Mouse (Mus musculus) ES-E14 (cell line): ENCODE data around the gene Atf7ip. TPM values are rescaled to one million over a fixed set of nuclear protein-coding genes. Genes with fewer than 3 reads are reported as not detected.

ENCODE experiments used
- DNase-seq: peaks from one replicate; pipeline ENCODE4 v3.0.0-alpha.2; 2013; ENCODE audit warnings: low read depth, low spot score
- H3K27ac ChIP-seq: 2 replicates; pipeline ENCODE4 v1.5.1; 2012; ENCODE audit warnings: low read depth, mild to moderate bottlenecking, low read length, moderate library complexity, mixed read lengths; ENCODE audit not compliant: poor library complexity, insufficient read depth, severe bottlenecking
- H3K36me3 ChIP-seq: 2 replicates; pipeline ENCODE4 v1.6.1; 2012; ENCODE audit warnings: mild to moderate bottlenecking, low read length, moderate library complexity, mixed read lengths; ENCODE audit not compliant: control insufficient read depth, poor library complexity, insufficient read depth, severe bottlenecking
- H3K4me1 ChIP-seq, 2 experiments: fragments of 150-350 bp in 1 of 2; sonication (generic) in 1 of 2; 2 replicates each; pipeline ENCODE4 v1.6.1; 2012; ENCODE audit warnings: low read length in 2 of 2, mild to moderate bottlenecking in 1 of 2, mixed read lengths in 1 of 2; ENCODE audit not compliant: control insufficient read depth in 2 of 2, insufficient read depth in 2 of 2, poor library complexity in 1 of 2
- H3K4me3 ChIP-seq, 2 experiments: fragments of 150-350 bp in 1 of 2; sonication (generic) in 1 of 2; 2 replicates each; pipeline ENCODE4 v1.5.1; 2012; ENCODE audit warnings: low read length in 2 of 2, low read depth in 1 of 2, mild to moderate bottlenecking in 1 of 2, mixed read lengths in 1 of 2; ENCODE audit not compliant: insufficient read depth in 1 of 2, poor library complexity in 1 of 2, severe bottlenecking in 1 of 2
- H3K9ac ChIP-seq: 2 replicates; pipeline ENCODE4 v1.6.1; 2012; ENCODE audit warnings: low read depth, mild to moderate bottlenecking, low read length, mixed read lengths; ENCODE audit not compliant: poor library complexity, insufficient read depth, severe bottlenecking
- H3K9me3 ChIP-seq: fragments of 150-350 bp; sonication (generic); 2 replicates; pipeline ENCODE4 v1.6.1; 2012; ENCODE audit warnings: low read depth, mild to moderate bottlenecking, low read length; ENCODE audit not compliant: control insufficient read depth, insufficient read depth
- CHD2 ChIP-seq: IDR thresholded peaks from 2 replicates; pipeline ENCODE4 v1.6.1; 2014; ENCODE audit warnings: mild to moderate bottlenecking, low read depth, low read length, inconsistent platforms
- HCFC1 ChIP-seq: IDR thresholded peaks from 2 replicates; pipeline ENCODE4 v1.6.1; 2012; ENCODE audit warnings: low read length, inconsistent platforms, borderline replicate concordance; ENCODE audit not compliant: insufficient read depth
- MAFK ChIP-seq: IDR thresholded peaks from 2 replicates; pipeline ENCODE4 v1.6.1; 2014; ENCODE audit warnings: mild to moderate bottlenecking, low read depth, low read length, inconsistent platforms; ENCODE audit not compliant: insufficient read depth
- ZC3H11A ChIP-seq: IDR thresholded peaks from 2 replicates; pipeline ENCODE4 v1.6.1; 2012; ENCODE audit warnings: low read depth, mild to moderate bottlenecking, inconsistent platforms, low read length, borderline replicate concordance
- ZNF384 ChIP-seq: IDR thresholded peaks from 2 replicates; pipeline ENCODE4 v1.6.1; 2012; ENCODE audit warnings: low read depth, low read length, inconsistent platforms
- in situ Hi-C, 2 experiments: fragments of 600-800 bp; cut with MboI; formaldehyde crosslinking; loops; one replicate each; pipeline ENCODE4 v1.15.1; 2025; ENCODE audit warnings: low sequenced_read_pairs in 2 of 2, inconsistent platforms in 1 of 2; ENCODE audit not compliant: unreplicated experiment in 2 of 2
- total RNA-seq: library from RNA; depleted of rRNA; stranded (reverse); fragments of 300-350 nt; gene quantifications from 2 replicates; pipeline ENCODE4 v1.2.3, GENCODE M21; 2012

Atf7ip gene
- total RNA-seq, 1 experiment, result 26.8 TPM

DNA sequence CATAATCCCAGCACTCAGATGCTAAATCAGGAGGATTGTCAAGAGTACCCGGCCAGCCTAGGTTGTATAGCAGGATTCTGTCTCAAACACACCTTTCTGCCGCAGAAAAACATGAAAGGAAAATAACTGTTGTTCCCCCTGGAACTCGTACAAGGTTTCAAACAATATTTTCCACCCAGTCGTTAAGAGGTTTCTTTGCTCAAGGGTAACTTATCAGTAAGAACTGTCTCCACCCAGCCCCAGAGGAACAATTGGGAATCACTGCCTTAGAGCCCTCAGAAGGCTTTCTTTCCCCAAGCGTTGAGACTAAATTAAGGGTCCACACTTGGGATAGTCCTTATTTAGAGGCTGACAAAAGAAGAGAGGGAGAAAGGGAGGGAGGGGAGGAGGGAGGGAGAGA lies 34.4 kb upstream of the Atf7ip start:
- Histone ChIP-seq H3K4me3 (no peak overlapping the region), H3K36me3 (peaks cover 11% of the 10 kb centered on the region; the same call in 1 of the 2 replicates), H3K9ac (no peak overlapping the region), H3K4me1 (peaks cover 0 to 19% of the 10 kb centered on the region in 2 experiments; a peak in 3 of 4 replicates), H3K9me3 (no peaks in the 10 kb centered on the region), H3K27ac (peak overlapping the region; percentile 100)
- DNase-seq, result no peak
- in situ Hi-C loops, result no loop called here
- TF ChIP-seq HCFC1 (no peak), ZNF384 (no peak), ZC3H11A (no peak), MAFK (no peak), CHD2 (no peak)

DNA sequence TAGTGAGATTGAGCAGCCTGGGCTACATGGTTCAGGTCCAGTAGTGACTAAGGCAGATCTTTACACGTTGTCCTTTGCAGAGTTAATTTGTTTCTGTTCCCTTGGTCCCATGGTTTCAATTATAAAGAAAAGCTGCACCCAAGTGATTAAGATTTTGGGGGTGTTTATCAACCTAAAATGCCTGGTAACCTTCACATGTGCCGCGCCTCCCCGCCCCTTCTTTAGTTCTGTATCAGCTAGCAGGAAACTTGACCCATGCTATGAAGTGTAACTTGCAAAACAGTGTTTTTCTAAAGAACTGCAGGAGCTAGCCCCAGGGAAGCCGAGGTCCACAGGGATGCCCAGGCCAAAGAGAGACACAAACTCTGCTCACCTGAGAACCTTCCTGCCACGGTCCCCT lies 33.2 kb upstream of the Atf7ip start:
- Histone ChIP-seq H3K4me3 (no peak overlapping the region), H3K4me1 (peaks cover 0 to 19% of the 10 kb centered on the region in 2 experiments; a peak in 3 of 4 replicates), H3K36me3 (peaks cover 9% of the 10 kb centered on the region; the same call in 1 of the 2 replicates), H3K27ac (peak overlapping the region; percentile 38), H3K9ac (no peak overlapping the region), H3K9me3 (0 out of 2 replicates have a peak, but pooled peaks cover 3% of the 10 kb centered on the region)
- DNase-seq, result no peak
- no peak for TF ChIP-seq MAFK
- no peak for TF ChIP-seq CHD2
- no peak for TF ChIP-seq HCFC1
- no peak for TF ChIP-seq ZNF384
- TF ChIP-seq ZC3H11A, result no peak
- in situ Hi-C loops, result no loop called here

DNA sequence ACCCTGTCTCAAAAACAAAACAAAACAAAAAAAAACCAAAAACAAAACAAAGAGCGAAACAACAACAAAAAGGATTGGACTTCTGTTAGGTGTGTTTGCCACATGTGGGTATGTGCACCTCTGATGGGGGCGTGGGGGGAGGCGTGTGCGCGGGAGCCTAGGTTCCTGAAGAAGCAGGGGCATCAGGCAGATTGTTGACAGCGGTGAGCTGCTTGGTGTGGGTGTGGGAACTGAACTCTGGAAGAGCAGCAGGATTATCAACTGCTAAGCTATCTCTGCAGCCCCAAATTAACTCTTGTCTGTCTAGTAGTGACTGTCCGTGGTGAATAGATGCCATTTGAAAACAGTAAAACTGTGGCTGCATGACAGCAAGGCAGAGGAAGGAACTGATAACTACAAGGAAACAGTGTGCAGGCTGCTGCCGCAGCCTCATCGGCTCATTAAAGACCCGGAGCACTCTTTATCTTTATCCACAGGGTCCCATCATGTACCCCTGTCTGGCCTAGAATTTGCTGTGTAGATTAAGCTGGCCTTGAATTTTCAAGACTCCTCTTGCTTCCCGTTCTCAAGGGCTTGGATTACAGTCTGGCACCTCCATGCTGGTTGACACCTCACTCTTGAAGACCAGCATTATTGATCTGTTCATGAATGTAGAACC lies 32.4 kb upstream of the Atf7ip start:
- H3K4me1 ChIP-seq, result peaks cover 0 to 19% of the 10 kb centered on the region in 2 experiments; a peak in 3 of 4 replicates

DNA sequence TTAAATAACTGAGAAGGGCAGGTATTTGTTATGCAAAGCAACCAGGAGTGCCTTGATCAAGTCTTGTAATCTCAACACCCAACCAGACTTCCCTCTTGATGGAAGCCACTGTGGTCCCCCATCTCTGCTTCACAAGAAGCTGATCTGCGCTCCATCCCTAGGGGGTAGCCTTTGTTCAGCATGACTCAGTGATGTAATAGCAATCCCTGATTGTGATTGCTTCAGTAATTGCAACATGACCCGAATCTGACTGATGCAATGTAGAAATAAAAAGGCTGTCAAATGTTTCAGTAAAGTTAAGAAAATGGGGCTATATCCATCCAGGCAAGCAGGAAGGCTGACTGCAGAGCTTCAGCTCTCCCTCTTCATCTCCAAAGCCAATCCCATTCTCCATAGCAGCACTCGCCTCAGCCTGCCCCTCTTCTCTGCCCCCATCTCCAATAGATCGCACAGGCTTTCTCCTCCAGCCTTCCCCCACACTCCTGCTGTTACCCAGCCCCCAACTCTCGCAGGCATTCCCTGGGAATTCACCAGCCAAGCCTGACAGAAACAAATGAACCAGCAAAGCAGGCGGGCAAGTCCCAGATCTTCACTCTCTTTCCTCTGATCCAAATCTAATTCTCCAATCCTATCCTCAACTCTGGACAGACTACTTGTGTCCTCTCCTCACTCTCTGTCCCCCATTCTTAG lies 30.7 kb upstream of the Atf7ip start:
- Histone ChIP-seq H3K9ac (no peak overlapping the region), H3K4me1 (peaks cover 0 to 14% of the 10 kb centered on the region in 2 experiments; a peak in 2 of 4 replicates), H3K36me3 (peaks cover 9% of the 10 kb centered on the region; the same call in 1 of the 2 replicates), H3K9me3 (0 out of 2 replicates have a peak, but pooled peaks cover 3% of the 10 kb centered on the region), H3K4me3 (no peak overlapping the region), H3K27ac (peak overlapping the region; percentile 49; the same call in 1 of the 2 replicates)
- DNase-seq, result no peak
- in situ Hi-C loops, result no loop called here
- no peak for TF ChIP-seq ZNF384

More for the DNA sequence above, 32.4 kb upstream of the Atf7ip start:
- DNase-seq, result no peak
- in situ Hi-C loops, result no loop called here
- Histone ChIP-seq H3K4me3 (no peak overlapping the region), H3K27ac (no peak overlapping the region; the same call in 1 of the 2 replicates), H3K9ac (no peak overlapping the region), H3K9me3 (0 out of 2 replicates have a peak, but pooled peaks cover 3% of the 10 kb centered on the region), H3K36me3 (peaks cover 9% of the 10 kb centered on the region; the same call in 1 of the 2 replicates)
- TF ChIP-seq CHD2 (no peak), MAFK (no peak), ZC3H11A (no peak), HCFC1 (no peak), ZNF384 (no peak)
